Mouse (Mus musculus) neural tube, embryonic 15.5 days (tissue): ENCODE measurements at regions not wholly inside any gene's neighbourhood (a gene's known extent, or its start where the extent isn't known, plus 50 kb on each side); places are given as distances from the start of the nearest gene placed in this dataset.

Experiments used
- ATAC-seq: fragments of 200-750 bp; cut with Nextera tagmentation; 2 replicates; pipeline ENCODE4 v1.8.0; 2017; ENCODE audit warnings: mild to moderate bottlenecking, moderate TSS enrichment, moderate library complexity; ENCODE audit not compliant: low FRiP score
- H3K27ac ChIP-seq: fragments of 300-500 bp; sonication (generic); replicated peaks from 2 replicates; pipeline ENCODE4 v1.5.1; 2015; ENCODE audit warnings: mild to moderate bottlenecking, inconsistent platforms
- H3K27me3 ChIP-seq: fragments of 300-500 bp; sonication (generic); replicated peaks from 2 replicates; pipeline ENCODE4 v1.6.1; 2015; ENCODE audit warnings: inconsistent platforms
- H3K36me3 ChIP-seq: fragments of 300-500 bp; sonication (generic); 2 replicates; pipeline ENCODE4 v1.6.1; 2015; ENCODE audit warnings: inconsistent platforms
- H3K4me1 ChIP-seq: fragments of 300-500 bp; sonication (generic); 2 replicates; pipeline ENCODE4 v1.6.1; 2015; ENCODE audit warnings: inconsistent platforms
- H3K4me2 ChIP-seq: fragments of 300-500 bp; sonication (generic); 2 replicates; pipeline ENCODE4 v1.6.1; 2015; ENCODE audit warnings: inconsistent platforms, mild to moderate bottlenecking, moderate library complexity
- H3K4me3 ChIP-seq: fragments of 300-500 bp; sonication (generic); replicated peaks from 2 replicates; pipeline ENCODE4 v1.5.1; 2015; ENCODE audit warnings: mild to moderate bottlenecking, inconsistent platforms
- H3K9ac ChIP-seq: fragments of 300-500 bp; sonication (generic); replicated peaks from 2 replicates; pipeline ENCODE4 v1.6.1; 2015; ENCODE audit warnings: mild to moderate bottlenecking, inconsistent platforms
- H3K9me3 ChIP-seq: fragments of 300-500 bp; sonication (generic); replicated peaks from 2 replicates; pipeline ENCODE4 v1.6.1; 2016; ENCODE audit warnings: inconsistent platforms
- WGBS: fragments of 180-500 bp; shearing (Covaris S2); methylation state at CpG from one replicate; pipeline ENCODE4 v1.1.7; 2015; ENCODE audit warnings: mixed read lengths; 5-methylcytosine and 5-hydroxymethylcytosine counted together

- WGBS: 59% methylated on average over 7 of the region's 7 CpGs
- ATAC-seq: no peak
These were observed 123.1 kb downstream of the Sec61b start for GRCm38 (mm10) chr4:47597586-47597985.

DNA sequence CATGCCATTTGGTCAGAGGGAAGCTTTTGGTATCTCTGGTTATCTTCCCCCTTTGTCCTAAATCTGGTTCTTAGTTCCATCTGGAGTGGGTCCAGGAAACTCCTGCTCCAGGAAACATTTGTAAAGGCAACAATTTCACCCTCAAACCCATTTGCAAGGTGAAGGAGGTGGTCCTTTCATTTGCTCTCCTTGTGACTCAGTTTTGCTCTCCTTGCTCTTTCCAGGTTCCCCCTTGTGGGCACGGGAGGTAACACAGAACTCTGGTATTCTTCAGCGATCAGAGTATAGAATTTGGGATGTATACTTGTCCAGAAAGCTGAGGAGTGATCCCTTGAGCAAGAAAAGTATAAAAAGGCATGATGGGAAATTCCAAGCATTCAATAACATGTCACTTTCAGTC, 123.8 kb downstream of the Sec61b start:
- H3K27ac ChIP-seq: no peak overlapping the region
- no peaks in the 10 kb centered on the region for H3K27me3 ChIP-seq
- no peak overlapping the region for H3K4me3 ChIP-seq
- H3K36me3 ChIP-seq: no peaks in the 10 kb centered on the region
- no peak overlapping the region for H3K9ac ChIP-seq
- H3K4me1 ChIP-seq: no peaks in the 10 kb centered on the region
- 51% methylated on average over 2 of the region's 2 CpGs for WGBS
- no peak overlapping the region for H3K4me2 ChIP-seq
- no peaks in the 10 kb centered on the region for H3K9me3 ChIP-seq
- ATAC-seq: no peak

More at GRCm38 (mm10) chr4:47597586-47597985, 123.1 kb downstream of the Sec61b start:
- H3K27ac ChIP-seq: no peak overlapping the region
- H3K4me2 ChIP-seq: no peak overlapping the region
- no peaks in the 10 kb centered on the region for H3K4me1 ChIP-seq
- H3K36me3 ChIP-seq: no peaks in the 10 kb centered on the region
- no peak overlapping the region for H3K9ac ChIP-seq
- no peaks in the 10 kb centered on the region for H3K9me3 ChIP-seq
- no peaks in the 10 kb centered on the region for H3K27me3 ChIP-seq
- H3K4me3 ChIP-seq: no peak overlapping the region

DNA sequence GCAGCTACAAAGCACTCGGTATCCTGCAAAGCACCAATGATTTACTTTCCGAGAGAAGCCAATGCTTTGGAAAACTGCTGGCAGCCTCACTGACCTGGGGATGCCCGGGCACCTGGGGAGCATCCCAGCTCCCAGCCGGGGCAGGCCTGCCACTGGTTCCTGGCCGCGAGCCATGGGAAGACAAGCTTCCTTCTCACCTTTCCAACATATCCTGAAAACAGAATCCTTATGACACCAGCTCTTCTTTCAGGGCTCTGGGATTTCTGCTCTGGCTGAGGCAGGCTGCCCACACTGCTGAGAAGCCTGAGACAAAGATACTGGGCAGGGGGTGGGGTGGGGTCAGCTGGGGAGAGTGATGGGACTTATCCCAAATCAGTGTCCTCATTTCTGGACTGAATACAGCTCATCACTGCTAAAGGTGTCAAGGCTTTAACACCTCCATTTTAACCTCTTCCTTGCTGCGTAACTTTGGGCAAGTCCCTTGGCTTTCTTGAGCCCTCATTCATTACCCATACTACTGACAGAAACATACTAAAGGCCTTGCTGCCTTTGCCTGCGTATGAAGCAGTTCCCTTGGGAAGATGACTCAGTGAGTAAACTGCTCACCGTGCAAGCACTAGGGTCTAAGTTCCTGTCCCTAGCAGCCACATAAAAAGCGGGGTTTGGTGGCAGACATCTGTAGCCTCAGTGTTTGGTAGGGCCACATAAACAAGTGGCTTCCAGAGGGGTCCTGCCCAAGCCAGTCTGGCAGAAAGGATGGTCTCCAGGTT, 127.0 kb downstream of the Sec61b start:
- H3K4me3 ChIP-seq: no peak overlapping the region
- ATAC-seq: no peak
- no peaks in the 10 kb centered on the region for H3K4me1 ChIP-seq
- no peak overlapping the region for H3K27ac ChIP-seq
- WGBS: 76% methylated on average over 10 of the region's 10 CpGs
- H3K9me3 ChIP-seq: no peaks in the 10 kb centered on the region
- H3K9ac ChIP-seq: no peak overlapping the region
- H3K4me2 ChIP-seq: no peak overlapping the region
- no peaks in the 10 kb centered on the region for H3K36me3 ChIP-seq
- no peaks in the 10 kb centered on the region for H3K27me3 ChIP-seq

DNA sequence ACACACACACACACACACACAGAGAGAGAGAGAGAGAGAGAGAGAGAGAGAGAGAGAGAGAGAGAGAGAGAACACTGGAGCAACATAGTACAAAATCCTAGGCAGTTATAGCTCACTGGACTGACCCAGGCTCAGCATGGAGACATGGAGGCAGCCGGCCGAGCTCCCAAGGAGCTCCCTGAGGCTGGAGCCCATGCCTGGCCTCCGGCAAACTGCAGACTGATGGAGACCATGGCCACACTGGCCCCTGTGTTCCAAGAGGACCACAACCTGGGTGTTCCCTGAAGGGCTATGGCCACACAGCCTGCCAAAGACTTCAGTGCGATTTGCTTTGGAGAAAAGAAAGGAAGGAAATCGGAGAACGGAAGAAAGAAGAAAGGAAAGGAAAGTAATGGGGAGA, 128.9 kb downstream of the Sec61b start:
- Histone ChIP-seq H3K27me3 (no peaks in the 10 kb centered on the region), H3K9me3 (no peaks in the 10 kb centered on the region), H3K9ac (no peak overlapping the region), H3K4me1 (no peaks in the 10 kb centered on the region), H3K4me3 (peak overlapping the region; percentile 2; the same call in 1 of the 2 replicates), H3K36me3 (no peaks in the 10 kb centered on the region), H3K27ac (no peak overlapping the region), H3K4me2 (peak overlapping the region; percentile 45)
- no peak for ATAC-seq
- 57% methylated on average over 6 of the region's 6 CpGs for WGBS

DNA sequence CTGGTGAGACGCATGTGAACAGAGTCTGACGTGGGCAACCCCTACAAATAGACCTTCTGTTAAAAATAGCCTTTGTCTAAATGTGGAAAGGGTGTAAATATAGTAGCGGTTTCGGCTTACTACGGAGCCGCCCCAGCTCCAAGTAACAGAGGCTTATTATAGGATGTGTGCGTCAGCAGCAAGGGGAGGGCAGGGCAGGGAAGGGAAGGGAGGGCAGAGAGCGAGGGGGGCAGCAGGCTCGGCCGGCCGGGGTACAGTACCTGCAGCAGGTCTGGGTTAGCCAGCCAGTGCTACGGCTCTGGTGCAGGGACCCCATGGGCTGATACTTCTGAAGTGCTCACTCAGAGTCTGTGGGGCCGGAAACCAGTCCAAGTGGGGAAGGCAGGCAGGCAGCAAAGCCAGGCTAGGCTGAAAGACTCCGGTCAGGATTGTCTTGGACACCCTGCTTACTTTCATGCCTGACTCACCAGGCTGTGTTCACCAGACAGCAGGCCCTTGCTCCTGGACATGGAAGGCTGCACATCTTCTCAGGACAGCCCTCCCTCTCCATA, 129.5 kb downstream of the Sec61b start:
- Histone ChIP-seq H3K9me3 (no peaks in the 10 kb centered on the region), H3K4me2 (peak overlapping the region; percentile 45), H3K27ac (no peak overlapping the region), H3K27me3 (no peaks in the 10 kb centered on the region), H3K4me3 (peak overlapping the region; percentile 2; the same call in 1 of the 2 replicates), H3K36me3 (no peaks in the 10 kb centered on the region), H3K4me1 (no peaks in the 10 kb centered on the region), H3K9ac (no peak overlapping the region)
- peak; percentile 53; the same call in 1 of the 2 replicates for ATAC-seq
- 37% methylated on average over 14 of the region's 14 CpGs for WGBS

GRCm38 (mm10) chr4:47605676-47606075, 131.2 kb downstream of the Sec61b start:
- H3K36me3 ChIP-seq: no peaks in the 10 kb centered on the region
- no peak overlapping the region for H3K4me2 ChIP-seq
- H3K27ac ChIP-seq: no peak overlapping the region
- H3K4me3 ChIP-seq: no peak overlapping the region
- no peak overlapping the region for H3K9ac ChIP-seq
- H3K27me3 ChIP-seq: no peaks in the 10 kb centered on the region
- no peak for ATAC-seq
- WGBS: 84% methylated on average over 4 of the region's 4 CpGs
- no peaks in the 10 kb centered on the region for H3K4me1 ChIP-seq
- no peaks in the 10 kb centered on the region for H3K9me3 ChIP-seq

GRCm38 (mm10) chr4:47608673-47609072, 134.2 kb downstream of the Sec61b start:
- no peaks in the 10 kb centered on the region for H3K9me3 ChIP-seq
- H3K36me3 ChIP-seq: no peaks in the 10 kb centered on the region
- no peak overlapping the region for H3K4me3 ChIP-seq
- H3K27me3 ChIP-seq: no peaks in the 10 kb centered on the region
- ATAC-seq: no peak
- no peak overlapping the region for H3K4me2 ChIP-seq
- H3K4me1 ChIP-seq: no peaks in the 10 kb centered on the region
- no peak overlapping the region for H3K27ac ChIP-seq
- no peak overlapping the region for H3K9ac ChIP-seq
- 40% methylated on average over 5 of the region's 5 CpGs for WGBS

GRCm38 (mm10) chr4:47610913-47611312, 136.5 kb downstream of the Sec61b start:
- Histone ChIP-seq H3K9me3 (no peaks in the 10 kb centered on the region), H3K27me3 (no peaks in the 10 kb centered on the region), H3K4me2 (no peak overlapping the region), H3K27ac (no peak overlapping the region), H3K4me1 (no peaks in the 10 kb centered on the region), H3K36me3 (no peaks in the 10 kb centered on the region), H3K9ac (no peak overlapping the region), H3K4me3 (no peak overlapping the region)
- WGBS: 80% methylated on average over 5 of the region's 5 CpGs
- no peak for ATAC-seq

DNA sequence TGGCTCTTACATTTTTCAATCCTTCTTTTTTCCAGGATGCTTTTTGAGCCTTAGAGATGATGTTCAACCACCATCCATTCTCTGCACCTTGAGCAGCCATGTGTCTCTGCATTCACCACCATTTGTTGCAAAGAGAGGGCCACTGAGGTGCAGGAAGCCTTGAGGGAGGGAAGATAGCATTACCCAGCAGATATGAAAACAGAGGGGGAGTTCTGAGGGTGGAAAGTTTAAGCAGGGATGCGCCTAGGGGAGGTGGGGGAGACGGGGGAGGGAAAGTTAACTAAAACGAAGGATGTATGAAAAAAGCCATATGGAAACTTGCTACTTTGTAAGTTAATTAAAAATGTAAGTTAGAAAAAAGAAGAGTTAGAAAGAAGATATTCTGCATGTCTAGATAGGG, 142.1 kb downstream of the Sec61b start:
- Histone ChIP-seq H3K4me3 (no peak overlapping the region), H3K27me3 (no peaks in the 10 kb centered on the region), H3K9ac (no peak overlapping the region), H3K4me1 (no peaks in the 10 kb centered on the region), H3K36me3 (no peaks in the 10 kb centered on the region), H3K4me2 (no peak overlapping the region), H3K27ac (no peak overlapping the region), H3K9me3 (no peaks in the 10 kb centered on the region)
- ATAC-seq: no peak
- WGBS: 91% methylated on average over 3 of the region's 3 CpGs

DNA sequence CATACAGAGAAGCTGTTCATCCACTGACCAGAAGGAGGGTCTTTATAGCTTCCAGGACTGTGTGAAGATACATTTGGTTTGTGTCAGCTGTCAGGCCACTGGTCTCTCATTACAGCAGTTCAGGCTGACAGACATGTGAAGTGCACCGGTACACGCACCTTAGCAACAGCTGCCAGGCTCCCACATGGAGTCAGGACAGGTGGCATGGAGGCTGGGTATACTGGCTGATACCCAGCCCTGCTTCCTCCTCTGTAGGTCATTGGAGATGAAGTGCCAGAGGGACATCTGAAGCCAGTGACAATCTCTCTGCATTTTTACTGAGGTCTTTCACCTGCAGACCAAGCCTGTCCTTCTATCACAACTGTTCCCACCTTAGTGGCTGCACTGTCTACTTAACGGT, 146.2 kb downstream of the Sec61b start:
- Histone ChIP-seq H3K4me1 (no peaks in the 10 kb centered on the region), H3K9ac (no peak overlapping the region), H3K27ac (no peak overlapping the region), H3K9me3 (no peaks in the 10 kb centered on the region), H3K36me3 (no peaks in the 10 kb centered on the region), H3K4me3 (no peak overlapping the region), H3K27me3 (no peaks in the 10 kb centered on the region), H3K4me2 (no peak overlapping the region)
- WGBS: 87% methylated on average over 3 of the region's 3 CpGs
- no peak for ATAC-seq

DNA sequence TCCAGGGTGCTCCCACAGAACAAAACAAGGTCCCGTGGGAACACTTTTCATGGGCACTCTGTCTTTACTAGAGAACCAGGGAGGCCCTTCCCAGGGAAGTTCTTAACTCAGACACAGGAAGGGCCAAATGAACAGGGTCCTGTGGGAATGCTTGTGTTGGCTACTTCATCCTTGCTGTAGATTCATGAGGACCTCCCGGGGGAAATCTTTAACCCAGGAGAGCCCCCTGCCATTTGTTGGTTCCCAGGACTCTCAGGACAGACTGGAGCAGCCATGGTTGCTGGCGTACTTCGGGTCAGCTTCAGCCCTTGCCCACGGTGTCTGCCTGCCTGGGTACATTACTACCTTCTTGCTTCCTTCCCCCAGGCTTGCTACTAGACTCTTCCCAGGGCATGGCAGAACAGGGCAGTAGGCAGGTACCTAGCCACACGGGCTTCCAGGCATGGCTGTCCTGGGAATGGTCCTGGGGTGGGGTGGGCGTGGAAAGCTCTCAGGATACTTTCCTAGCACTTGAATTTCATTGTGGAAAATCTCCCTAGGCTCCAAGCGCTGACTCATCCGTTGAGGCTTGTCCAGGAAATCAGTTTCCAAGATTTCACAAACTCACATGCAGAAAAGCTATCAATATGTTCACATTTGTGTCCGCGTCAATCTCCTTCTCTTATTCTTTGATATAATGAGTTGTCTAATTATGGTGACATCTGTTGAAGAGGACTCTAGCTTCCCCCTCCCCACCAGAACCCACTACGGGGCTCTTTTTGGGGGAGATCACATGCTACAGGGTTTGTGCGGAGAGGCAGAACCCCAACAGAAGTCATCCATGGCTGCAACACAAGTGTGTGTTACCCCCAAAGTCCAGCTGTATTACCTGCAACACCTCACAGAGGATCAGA, 148.6 kb downstream of the Sec61b start:
- H3K27ac ChIP-seq: no peak overlapping the region
- no peaks in the 10 kb centered on the region for H3K9me3 ChIP-seq
- no peaks in the 10 kb centered on the region for H3K4me1 ChIP-seq
- no peak overlapping the region for H3K9ac ChIP-seq
- no peak overlapping the region for H3K4me3 ChIP-seq
- H3K36me3 ChIP-seq: no peaks in the 10 kb centered on the region
- 90% methylated on average over 13 of the region's 13 CpGs for WGBS
- no peaks in the 10 kb centered on the region for H3K27me3 ChIP-seq
- H3K4me2 ChIP-seq: no peak overlapping the region
- ATAC-seq: no peak

GRCm38 (mm10) chr4:47630006-47630405, 155.5 kb downstream of the Sec61b start:
- Histone ChIP-seq H3K9me3 (no peaks in the 10 kb centered on the region), H3K36me3 (no peaks in the 10 kb centered on the region), H3K9ac (no peak overlapping the region), H3K27me3 (no peaks in the 10 kb centered on the region), H3K4me3 (no peak overlapping the region), H3K27ac (no peak overlapping the region), H3K4me2 (no peak overlapping the region), H3K4me1 (no peaks in the 10 kb centered on the region)
- no peak for ATAC-seq
- WGBS: 74% methylated on average over 8 of the region's 8 CpGs
